Mouse (Mus musculus) hindbrain, postnatal 0 days (tissue): Measurements from ENCODE around the gene Syde2. TPM values are rescaled to one million over a fixed set of nuclear protein-coding genes. Genes with fewer than 3 reads are reported as not detected.
"Not testable (repeated sequence)": the region's sequence is repeated elsewhere in the genome, so short reads cannot be mapped to it uniquely, and the experiment has no call there.

Experiments used
- ATAC-seq: fragments of 200-750 bp; cut with Nextera tagmentation; 2 replicates; pipeline ENCODE4 v1.8.0; 2017; ENCODE audit warnings: mild to moderate bottlenecking, moderate TSS enrichment, moderate library complexity
- DNase-seq: peaks from one replicate; pipeline ENCODE4 v3.0.0-alpha.2; 2015; ENCODE audit warnings: low spot score
- H3K27ac ChIP-seq: fragments of 300-500 bp; sonication (generic); 2 replicates; pipeline ENCODE4 v1.5.1; 2014; ENCODE audit warnings: mild to moderate bottlenecking
- H3K27me3 ChIP-seq: fragments of 300-500 bp; sonication (generic); 2 replicates; pipeline ENCODE4 v1.6.1; 2014; ENCODE audit warnings: low read length, mixed read lengths; ENCODE audit not compliant: insufficient read depth
- H3K36me3 ChIP-seq: fragments of 300-500 bp; sonication (generic); 2 replicates; pipeline ENCODE4 v1.6.1; 2014; ENCODE audit warnings: low read length, mixed read lengths; ENCODE audit not compliant: insufficient read depth
- H3K4me1 ChIP-seq: fragments of 300-500 bp; sonication (generic); 2 replicates; pipeline ENCODE4 v1.6.1; 2014; ENCODE audit warnings: antibody characterized with exemption, low read length, mixed read lengths; ENCODE audit not compliant: insufficient read depth
- H3K4me2 ChIP-seq: fragments of 300-500 bp; sonication (generic); 2 replicates; pipeline ENCODE4 v1.6.1; 2014; ENCODE audit warnings: low read depth, mild to moderate bottlenecking, low read length, moderate library complexity, mixed read lengths
- H3K4me3 ChIP-seq: fragments of 300-500 bp; sonication (generic); 2 replicates; pipeline ENCODE4 v1.5.1; 2014; ENCODE audit warnings: low read length
- H3K9ac ChIP-seq: fragments of 300-500 bp; sonication (generic); replicated peaks from 2 replicates; pipeline ENCODE4 v1.6.1; 2014; ENCODE audit warnings: mild to moderate bottlenecking, low read length, moderate library complexity, mixed read lengths
- H3K9me3 ChIP-seq: fragments of 300-500 bp; sonication (generic); 2 replicates; pipeline ENCODE4 v1.6.1; 2016; ENCODE audit warnings: low read length, mixed read lengths
- CTCF ChIP-seq: IDR thresholded peaks from 2 replicates; pipeline ENCODE4 v1.5.1; 2016; ENCODE audit warnings: antibody characterized with exemption, control low read depth, low read depth
- WGBS: fragments of 180-500 bp; shearing (Covaris S2); extraction: QIAGEN DNeasy Blood & Tissue Kit; methylation state at CpG from one replicate; pipeline ENCODE4 v1.1.7; 2014; 5-methylcytosine and 5-hydroxymethylcytosine counted together
- polyA plus RNA-seq: library from polyadenylated mRNA; unstranded; fragments of >200 nt; fragmentation: Nextera tagmentation; extraction: Ambion mirVana; gene quantifications from 2 replicates; pipeline ENCODE4 v1.2.1, GENCODE M21; 2015
- total RNA-seq: library from RNA; depleted of rRNA; stranded (reverse); fragments of >200 nt; gene quantifications from 2 replicates; pipeline ENCODE4 v1.2.3, GENCODE M21; 2014

Syde2 gene
- total and polyA plus RNA-seq, 2 experiments from 2014 or later, result 0.61 to 5.1 TPM

DNA sequence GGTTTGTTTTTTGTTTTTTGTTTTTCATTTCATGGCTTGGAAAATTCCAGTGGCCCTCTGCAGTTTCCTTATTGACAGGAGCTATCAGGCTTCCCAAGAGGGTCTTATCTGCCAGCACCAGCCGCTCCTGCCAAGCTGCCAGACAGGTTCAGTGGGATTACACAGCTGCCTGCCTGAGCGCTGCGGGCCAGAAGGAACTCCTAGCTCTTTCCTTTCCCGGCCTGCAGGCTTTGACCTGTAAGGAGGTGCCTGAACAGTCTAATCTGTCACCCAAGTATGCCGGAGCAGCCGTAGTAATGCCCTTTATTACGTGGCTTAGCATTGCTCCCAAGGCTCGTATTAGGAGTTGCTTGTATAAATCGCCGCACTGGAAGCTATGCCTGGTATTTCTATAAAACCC, 23.2 kb upstream of the Syde2 start:
- no peaks in the 10 kb centered on the region for H3K36me3 ChIP-seq
- H3K9me3 ChIP-seq, result no peaks in the 10 kb centered on the region
- H3K4me3 ChIP-seq, result no peak overlapping the region
- H3K27me3 ChIP-seq, result peaks cover 6% of the 10 kb centered on the region; the same call in 1 of the 2 replicates
- TF ChIP-seq CTCF, result no peak
- 22% methylated on average over 10 of the region's 10 CpGs for WGBS
- H3K4me2 ChIP-seq, result peak overlapping the region; percentile 35; the same call in 1 of the 2 replicates
- no peak overlapping the region for H3K27ac ChIP-seq
- H3K4me1 ChIP-seq, result peaks cover 3% of the 10 kb centered on the region; the same call in 1 of the 2 replicates
- no peak overlapping the region for H3K9ac ChIP-seq
- DNase-seq (peak; percentile 20), ATAC-seq (no peak)

DNA sequence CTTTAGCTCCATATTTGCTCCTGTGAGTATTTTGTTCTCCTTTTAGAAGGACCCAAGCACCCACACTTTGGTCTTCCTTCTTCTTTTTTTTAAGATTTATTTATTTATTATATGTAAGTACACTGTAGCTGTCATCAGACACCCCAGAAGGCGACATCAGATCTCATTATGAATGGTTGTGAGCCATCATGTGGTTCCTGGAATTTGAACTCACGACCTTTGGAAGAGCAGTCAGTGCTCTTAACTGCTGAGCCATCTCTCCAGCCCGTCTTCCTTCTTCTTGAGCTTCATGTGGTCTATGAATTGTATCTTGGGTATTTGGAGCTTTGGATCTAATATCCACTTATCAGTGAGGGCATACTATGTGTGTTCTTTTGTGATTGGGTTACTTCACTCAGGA, 22.1 kb upstream of the Syde2 start:
- H3K27me3 ChIP-seq, H3K4me2 ChIP-seq, H3K4me3 ChIP-seq, H3K9ac ChIP-seq, ATAC-seq, H3K27ac ChIP-seq, DNase-seq, H3K9me3 ChIP-seq, H3K36me3 ChIP-seq, H3K4me1 ChIP-seq: not testable (repeated sequence)
- 86% methylated on average over 3 of the region's 3 CpGs for whole genome bisulfite sequencing

DNA sequence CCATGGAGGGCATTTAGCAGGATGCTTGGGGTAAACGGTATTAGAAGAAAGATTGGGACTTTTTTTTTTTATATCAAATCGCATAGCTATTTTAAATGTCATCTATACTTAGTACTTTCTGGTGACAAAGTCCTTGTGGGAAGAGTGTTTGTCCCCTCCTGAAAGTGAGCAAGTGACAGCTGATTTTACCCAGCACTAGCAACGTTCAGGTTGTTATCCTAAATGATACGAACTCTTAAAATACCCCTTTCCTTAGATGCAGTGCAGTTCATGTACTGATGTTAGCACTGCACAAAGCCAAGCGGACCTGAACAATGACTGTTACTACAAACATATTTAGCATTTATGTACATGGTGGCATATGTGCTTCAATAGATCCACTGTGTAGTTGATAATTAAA, 20.9 kb upstream of the Syde2 start:
- 89% methylated on average over 5 of the region's 5 CpGs for WGBS
- H3K4me2 ChIP-seq, result no peak overlapping the region
- no peaks in the 10 kb centered on the region for H3K36me3 ChIP-seq
- no peak overlapping the region for H3K27ac ChIP-seq
- no peak overlapping the region for H3K4me3 ChIP-seq
- TF ChIP-seq CTCF, result no peak
- DNase-seq, result no peak
- H3K9me3 ChIP-seq, result no peaks in the 10 kb centered on the region
- H3K9ac ChIP-seq, result no peak overlapping the region
- ATAC-seq, result no peak
- H3K4me1 ChIP-seq, result peaks cover 3% of the 10 kb centered on the region; the same call in 1 of the 2 replicates
- H3K27me3 ChIP-seq, result peaks cover 6% of the 10 kb centered on the region; the same call in 1 of the 2 replicates

DNA sequence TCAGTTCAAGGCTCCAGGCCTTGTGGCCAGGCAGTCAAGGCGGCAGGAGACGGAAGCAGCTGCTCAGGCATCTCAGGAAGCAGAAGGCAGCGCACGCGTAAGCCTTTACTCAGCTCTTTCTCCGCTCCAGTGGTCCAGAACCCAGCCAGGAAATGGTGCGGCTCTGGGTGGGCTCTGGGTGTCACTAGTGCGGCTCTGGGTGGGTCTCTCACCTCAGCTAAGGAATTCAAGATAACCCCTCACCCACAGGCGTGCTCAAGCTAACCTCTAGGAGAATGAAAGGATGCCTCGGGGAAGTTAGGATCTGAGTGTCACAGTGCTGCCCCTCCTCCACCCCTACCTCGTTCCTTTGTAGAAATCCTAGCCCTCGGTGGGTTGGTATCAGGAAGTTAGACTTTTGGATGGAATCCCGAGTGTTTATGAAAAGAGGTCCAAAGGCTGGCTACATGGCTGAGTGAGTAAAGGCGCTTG, 18.6 kb upstream of the Syde2 start:
- Histone ChIP-seq H3K27ac (no peak overlapping the region), H3K4me3 (no peak overlapping the region), H3K36me3 (no peaks in the 10 kb centered on the region), H3K4me2 (no peak overlapping the region), H3K4me1 (0 out of 2 replicates have a peak, but pooled peaks cover 3% of the 10 kb centered on the region), H3K9ac (no peak overlapping the region), H3K27me3 (no peaks in the 10 kb centered on the region), H3K9me3 (no peaks in the 10 kb centered on the region)
- TF ChIP-seq CTCF, result no peak
- WGBS, result 53% methylated on average over 14 of the region's 14 CpGs
- no peak for DNase-seq
- no peak for ATAC-seq

DNA sequence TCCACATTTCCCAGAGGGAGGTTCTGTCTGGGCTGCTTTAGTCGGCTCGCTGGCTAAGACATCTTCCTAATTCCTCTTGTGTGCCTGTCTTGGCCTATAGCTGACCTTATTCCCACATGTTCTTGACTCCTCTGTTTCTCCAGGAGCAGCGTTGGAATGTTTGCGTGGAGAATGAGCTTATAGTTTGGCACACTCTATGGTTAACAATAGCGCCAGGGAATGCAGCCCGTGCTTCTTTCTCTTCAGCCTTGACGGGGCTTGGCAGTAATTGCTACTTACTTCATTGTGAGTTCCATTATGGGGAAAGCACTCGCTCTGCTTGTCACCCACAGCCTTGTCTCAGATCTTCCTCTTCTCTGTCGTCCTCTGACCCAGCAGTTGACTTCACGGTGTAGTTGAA, 16.2 kb upstream of the Syde2 start:
- Histone ChIP-seq H3K27ac (no peak overlapping the region), H3K9ac (no peak overlapping the region), H3K4me2 (no peak overlapping the region), H3K4me3 (no peak overlapping the region), H3K4me1 (no peaks in the 10 kb centered on the region), H3K9me3 (no peaks in the 10 kb centered on the region), H3K27me3 (no peaks in the 10 kb centered on the region), H3K36me3 (no peaks in the 10 kb centered on the region)
- TF ChIP-seq CTCF, result no peak
- 32% methylated on average over 10 of the region's 10 CpGs for WGBS
- ATAC-seq, result no peak
- DNase-seq, result peak; percentile 14

DNA sequence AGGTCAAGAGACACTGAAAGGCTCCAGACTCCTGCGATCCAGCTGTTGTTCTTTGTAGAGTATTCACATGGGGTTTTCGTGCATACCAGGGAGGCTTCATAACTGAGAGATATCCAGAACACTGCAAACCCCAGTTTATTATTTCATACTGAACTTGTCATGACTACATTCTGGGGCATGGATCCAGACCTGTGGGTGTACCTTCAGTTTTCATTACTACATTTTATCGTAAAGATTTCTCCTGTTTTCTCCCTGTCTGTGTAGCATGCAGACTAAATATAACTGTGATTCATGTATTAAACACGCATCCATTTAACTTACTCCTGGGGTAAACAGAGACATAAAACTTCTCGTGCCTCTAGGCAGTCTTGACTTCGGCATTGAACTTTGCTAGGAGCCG, 12.7 kb upstream of the Syde2 start:
- Histone ChIP-seq H3K9ac (no peak overlapping the region), H3K27me3 (no peaks in the 10 kb centered on the region), H3K4me3 (no peak overlapping the region), H3K27ac (no peak overlapping the region), H3K4me2 (no peak overlapping the region), H3K9me3 (no peaks in the 10 kb centered on the region), H3K36me3 (no peaks in the 10 kb centered on the region), H3K4me1 (no peaks in the 10 kb centered on the region)
- ATAC-seq (no peak), DNase-seq (no peak)
- WGBS, result 92% methylated on average over 7 of the region's 7 CpGs
- TF ChIP-seq CTCF, result no peak

DNA sequence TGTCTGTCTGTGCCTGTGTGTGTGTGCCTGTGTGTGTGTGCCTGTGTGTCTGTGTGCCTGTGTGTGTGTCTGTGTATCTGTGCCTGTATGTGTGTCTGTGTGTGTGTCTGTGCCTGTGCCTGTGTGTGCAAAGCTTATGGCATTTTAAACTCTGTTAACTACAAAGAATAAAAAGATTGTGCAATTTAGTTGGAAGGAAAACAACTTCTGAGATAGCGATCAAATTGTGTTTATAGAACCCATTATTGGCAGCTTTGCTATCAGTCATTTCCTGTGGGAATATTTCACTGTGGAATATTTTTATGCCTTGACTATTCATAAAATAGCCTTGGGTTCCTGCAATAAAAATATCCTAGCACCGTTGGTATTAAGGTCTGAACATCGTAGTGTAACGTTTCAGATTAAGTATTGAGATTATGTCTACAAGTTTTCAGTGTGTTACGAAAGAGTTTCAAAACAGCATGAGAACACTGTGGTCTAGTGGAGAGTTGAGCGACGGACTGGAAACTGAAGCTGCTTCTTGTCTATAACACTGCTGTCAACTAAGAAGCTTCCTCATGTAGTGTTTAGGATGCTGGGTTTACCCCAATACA, 2.2 kb upstream of the Syde2 start:
- Histone ChIP-seq H3K9me3 (no peaks in the 10 kb centered on the region), H3K36me3 (no peaks in the 10 kb centered on the region), H3K4me2 (no peak overlapping the region), H3K27me3 (0 out of 2 replicates have a peak, but pooled peaks cover 4% of the 10 kb centered on the region), H3K4me1 (no peaks in the 10 kb centered on the region), H3K9ac (no peak overlapping the region), H3K27ac (no peak overlapping the region), H3K4me3 (no peak overlapping the region)
- ATAC-seq, result no peak
- no peak for TF ChIP-seq CTCF
- DNase-seq, result no peak
- 83% methylated on average over 7 of the region's 7 CpGs for WGBS
